Mouse (Mus musculus) lung, adult 2 months (tissue): ENCODE results near the gene Babam2. TPM values are rescaled to one million over a fixed set of nuclear protein-coding genes. Genes with fewer than 3 reads are reported as not detected.

Experiments
- DNase-seq: peaks from one replicate; pipeline ENCODE4 v3.0.0; 2022
- H3K4me1 ChIP-seq: fragments of 200-500 bp; 2 replicates; pipeline ENCODE4 v1.6.1; 2011; ENCODE audit warnings: low read length; ENCODE audit not compliant: control insufficient read depth, insufficient read depth
- H3K4me3 ChIP-seq: fragments of 200-500 bp; replicated peaks from 2 replicates; pipeline ENCODE3; 2011; ENCODE audit warnings: low read depth, mild to moderate bottlenecking, control low read depth, low read length; ENCODE audit errors: extremely low read depth
- CTCF ChIP-seq: fragments of 200-500 bp; IDR thresholded peaks from 2 replicates; pipeline ENCODE4 v1.5.1; 2011; ENCODE audit warnings: mild to moderate bottlenecking, low read length, control low read depth; ENCODE audit not compliant: insufficient read depth
- POLR2A ChIP-seq: fragments of 200-500 bp; IDR thresholded peaks from 2 replicates; pipeline ENCODE4 v1.6.1; 2011; ENCODE audit warnings: low read depth, mild to moderate bottlenecking, control low read depth, low read length, borderline replicate concordance; ENCODE audit errors: extremely low read depth
- WGBS: fragments of 180-500 bp; shearing (Covaris S2); methylation state at CpG from one replicate; pipeline ENCODE4 v1.1.7; 2018; 5-methylcytosine and 5-hydroxymethylcytosine counted together
- polyA plus RNA-seq: library from polyadenylated mRNA; depleted of rRNA; stranded (reverse); fragments of >200 nt; gene quantifications from 2 replicates; pipeline ENCODE4 v1.2.3, GENCODE M21; 2012

The Babam2 gene
- polyA plus RNA-seq, 1 experiment: 23.6 TPM

- no peak for DNase-seq
- TF ChIP-seq CTCF (no peak), POLR2A (no peak)
- WGBS: 89% methylated on average over 5 of the region's 5 CpGs
- no peaks in the 10 kb centered on the region for H3K4me1 ChIP-seq
- no peak overlapping the region for H3K4me3 ChIP-seq
Observed at GRCm38 (mm10) chr5:31860831-31861624, 163.5 kb downstream of the Babam2 start.

GRCm38 (mm10) chr5:31862753-31863468 lies 165.4 kb downstream of the Babam2 start:
- TF ChIP-seq POLR2A: no peak
- TF ChIP-seq CTCF: no peak
- Histone ChIP-seq H3K4me3 (no peak overlapping the region), H3K4me1 (no peaks in the 10 kb centered on the region)
- DNase-seq: no peak
- 76% methylated on average over 1 of the region's 1 CpGs for WGBS

- Histone ChIP-seq H3K4me3 (no peak overlapping the region), H3K4me1 (no peaks in the 10 kb centered on the region)
- WGBS: 40% methylated on average over 2 of the region's 2 CpGs
- no peak for TF ChIP-seq CTCF
- TF ChIP-seq POLR2A: no peak
- DNase-seq: no peak
Observed at GRCm38 (mm10) chr5:31864095-31864494, 166.6 kb downstream of the Babam2 start.

GRCm38 (mm10) chr5:31866071-31866470 lies 168.6 kb downstream of the Babam2 start:
- 62% methylated on average over 3 of the region's 3 CpGs for WGBS
- Histone ChIP-seq H3K4me3 (no peak overlapping the region), H3K4me1 (peaks cover 5% of the 10 kb centered on the region; the same call in 1 of the 2 replicates)
- DNase-seq: no peak
- TF ChIP-seq CTCF (no peak), POLR2A (no peak)

- peak; percentile 25 for DNase-seq
- WGBS: 46% methylated on average over 8 of the region's 8 CpGs
- TF ChIP-seq POLR2A (peak; percentile 6; the same call in 1 of the 2 replicates), CTCF (no peak)
- Histone ChIP-seq H3K4me1 (peaks cover 5% of the 10 kb centered on the region; the same call in 1 of the 2 replicates), H3K4me3 (no peak overlapping the region)
Observed at GRCm38 (mm10) chr5:31870856-31871520, 173.5 kb downstream of the Babam2 start.

GRCm38 (mm10) chr5:31873328-31873727 lies 175.8 kb downstream of the Babam2 start:
- Histone ChIP-seq H3K4me3 (no peak overlapping the region), H3K4me1 (peaks cover 9% of the 10 kb centered on the region)
- 93% methylated on average over 2 of the region's 2 CpGs for WGBS
- DNase-seq: no peak
- TF ChIP-seq POLR2A: no peak
- no peak for TF ChIP-seq CTCF

GRCm38 (mm10) chr5:31874543-31874942 lies 177.1 kb downstream of the Babam2 start:
- H3K4me3 ChIP-seq: no peak overlapping the region
- H3K4me1 ChIP-seq: peaks cover 9% of the 10 kb centered on the region
- no peak for DNase-seq
- 71% methylated on average over 1 of the region's 1 CpGs for WGBS
- TF ChIP-seq CTCF: no peak
- TF ChIP-seq POLR2A: no peak

GRCm38 (mm10) chr5:31875443-31875842 lies 178.0 kb downstream of the Babam2 start:
- DNase-seq: no peak
- Histone ChIP-seq H3K4me3 (no peak overlapping the region), H3K4me1 (peaks cover 9% of the 10 kb centered on the region)
- WGBS: 89% methylated on average over 3 of the region's 3 CpGs
- TF ChIP-seq CTCF: no peak
- no peak for TF ChIP-seq POLR2A

GRCm38 (mm10) chr5:31876216-31876974 lies 178.9 kb downstream of the Babam2 start:
- DNase-seq: no peak
- Histone ChIP-seq H3K4me3 (no peak overlapping the region), H3K4me1 (peaks cover 4% of the 10 kb centered on the region)
- WGBS: 40% methylated on average over 8 of the region's 8 CpGs
- TF ChIP-seq CTCF (no peak), POLR2A (no peak)
